In the genomic region with DNA sequence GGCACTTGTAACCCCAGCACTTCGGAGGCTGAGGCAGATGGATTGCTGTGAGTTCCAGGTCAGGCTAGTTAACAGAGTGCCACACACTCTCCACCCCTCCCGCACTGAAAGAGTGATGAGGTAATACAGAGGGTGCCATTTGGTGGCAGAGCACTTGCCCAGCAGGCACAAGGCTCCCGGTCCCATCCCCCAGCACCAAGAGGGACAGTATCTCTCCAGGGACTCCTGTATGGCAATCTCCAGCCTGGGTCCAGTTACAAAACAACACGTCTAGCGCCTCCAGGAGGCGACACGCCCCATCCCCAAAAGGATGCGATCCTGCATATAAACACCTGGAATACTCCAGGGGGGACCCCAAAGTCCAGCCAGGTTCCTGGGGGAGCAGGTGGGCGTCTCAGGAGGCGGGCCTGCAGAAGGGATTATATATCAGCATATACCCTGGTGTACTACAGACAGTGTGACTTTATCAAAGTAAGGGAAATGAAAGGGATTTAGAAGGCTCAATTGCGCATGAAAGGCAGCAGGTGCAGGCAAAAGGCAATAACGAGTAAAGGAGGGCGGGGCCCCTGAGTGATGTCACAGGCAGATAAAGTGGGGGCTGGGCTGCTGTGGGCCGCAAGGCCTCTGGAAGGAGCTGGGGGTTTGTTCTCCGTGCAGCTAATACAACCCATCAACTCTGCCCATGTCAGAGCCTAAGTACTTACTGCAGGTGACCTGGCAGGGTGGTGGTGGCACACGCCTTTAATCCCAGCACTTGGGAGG, we compare ENCODE assay signal across 9 mouse cellular contexts. TPM values are rescaled to one million over a fixed set of nuclear protein-coding genes. Genes with fewer than 3 reads are reported as not detected.
DNase-seq lines count a peak whose midpoint lies in the region; ATAC-seq and TF ChIP-seq lines count a peak whose summit lies in the region.
"Had no signal": no experiment of that assay in that cellular context is flagged by ENCODE, and none has a peak within 500 bp of the region (broad histone marks: within the 10 kb centered on the region; RNA-seq: fewer than 3 reads in every experiment).

No protein-coding gene starts in this region.

- no peak for TF ChIP-seq EP300 in heart, adult 2 months (IDR thresholded peaks at IDR 0.05; ENCODE audit: insufficient read depth, low read depth, low read length)
- no peak for TF ChIP-seq EP300 in ES-Bruce4 (IDR thresholded peaks at IDR 0.05; ENCODE audit: insufficient read depth, low read depth, low read length)
- no peak for TF ChIP-seq EP300 in liver, embryonic 14.5 days (IDR thresholded peaks at IDR 0.05; ENCODE audit: low read depth)

- WGBS in heart, adult 2 months = 62% methylated on average over 16 of the region's 16 CpGs
- WGBS in embryonic facial prominence, embryonic 10.5 days = 58% methylated on average over 16 of the region's 16 CpGs
- 51% methylated on average over 16 of the region's 16 CpGs for WGBS in liver, embryonic 14.5 days (ENCODE audit: insufficient replicate concordance)

- DNase-seq in heart, adult 2 months = peak in 1 of 2 experiments; percentile 35
- DNase-seq in heart, postnatal 36 days = no peak
- DNase-seq in embryonic facial prominence, embryonic 10.5 days (ENCODE audit: low spot score) = no peak
- DNase-seq in liver, embryonic 14.5 days (ENCODE audit: low read depth in 3 of 3, low spot score in 3 of 3) = no peak
- DNase-seq in ovary, postnatal 10 days (ENCODE audit: low spot score) = no peak
- DNase-seq in left cerebral cortex, adult 8-10 months (ENCODE audit: low spot score in 2 of 2) = no peak
- no peak for DNase-seq in left cerebral cortex, postnatal 4 days

- intact Hi-C loops in heart, adult 2 months (cut with DNase I) = no loop called here
- intact Hi-C loops in heart, postnatal 36 days (cut with DNase I) = no loop called here
- intact Hi-C loops in left cerebral cortex, postnatal 4 days (cut with DNase I) = no loop called here

- no peak overlapping the region for H3K4me3 ChIP-seq in heart, adult 2 months
- no peak overlapping the region for H3K4me3 ChIP-seq in ES-Bruce4 (ENCODE audit: low read depth, low read length)
- H3K4me3 ChIP-seq in embryonic facial prominence, embryonic 10.5 days = no peak overlapping the region
- no peak overlapping the region for H3K4me3 ChIP-seq in liver, embryonic 14.5 days (ENCODE audit: insufficient read depth in 1 of 2, low read depth in 2 of 2, low read length in 2 of 2)
- H3K4me3 ChIP-seq: heart, embryonic 13.5 days had no signal

- no peaks in the 10 kb centered on the region; the same call in none of the 2 replicates for H3K79me2 ChIP-seq in heart, adult 2 months (replicated peaks; ENCODE audit: control insufficient read depth, insufficient read depth, low read length)

- H3K27ac ChIP-seq in heart, adult 2 months = peak overlapping the region; percentile 98
- H3K27ac ChIP-seq in ES-Bruce4 (ENCODE audit: insufficient read depth, low read length) = peak overlapping the region; percentile 35; the same call in 1 of the 2 replicates
- peak overlapping the region; percentile 44; the same call in 1 of the 2 replicates for H3K27ac ChIP-seq in embryonic facial prominence, embryonic 10.5 days (replicated peaks)
- no peak overlapping the region for H3K27ac ChIP-seq in liver, embryonic 14.5 days

- ATAC-seq in liver, embryonic 14.5 days (ENCODE audit: insufficient read depth) = peak; percentile 30; the same call in 1 of the 2 replicates

- TF ChIP-seq CTCF in heart, adult 2 months (IDR thresholded peaks at IDR 0.05) = no peak
- peak; percentile 11 for TF ChIP-seq CTCF in ES-Bruce4 (IDR thresholded peaks at IDR 0.05; ENCODE audit: low read depth, low read length)
- no peak for TF ChIP-seq CTCF in liver, embryonic 14.5 days (IDR thresholded peaks at IDR 0.05; ENCODE audit: low read depth)

- H3K4me1 ChIP-seq in heart, adult 2 months (ENCODE audit: control insufficient read depth, insufficient read depth, low read length) = peaks cover 44% of the 10 kb centered on the region
- H3K4me1 ChIP-seq in ES-Bruce4 (ENCODE audit: control insufficient read depth, insufficient read depth, low read length) = peaks cover 15% of the 10 kb centered on the region
- peaks cover 76% of the 10 kb centered on the region for H3K4me1 ChIP-seq in embryonic facial prominence, embryonic 10.5 days
- peaks cover 26 to 58% of the 10 kb centered on the region in 2 experiments for H3K4me1 ChIP-seq in liver, embryonic 14.5 days (replicated peaks; ENCODE audit: control insufficient read depth in 2 of 2, insufficient read depth in 2 of 2, low read length in 1 of 2)

- H3K9me3 ChIP-seq in ES-Bruce4 (replicated peaks; ENCODE audit: control insufficient read depth, insufficient read depth, low read length, poor library complexity, severe bottlenecking) = no peaks in the 10 kb centered on the region
- H3K9me3 ChIP-seq in embryonic facial prominence, embryonic 10.5 days = no peaks in the 10 kb centered on the region
- no peaks in the 10 kb centered on the region for H3K9me3 ChIP-seq in liver, embryonic 14.5 days (ENCODE audit: control insufficient read depth, low read length)
- H3K9me3 ChIP-seq: heart, embryonic 13.5 days had no signal

- no peak overlapping the region for H3K4me2 ChIP-seq in liver, embryonic 14.5 days (ENCODE audit: low read depth)
- H3K4me2 ChIP-seq: heart, embryonic 13.5 days had no signal

- peaks cover 17% of the 10 kb centered on the region for H3K36me3 ChIP-seq in heart, adult 2 months (ENCODE audit: control insufficient read depth, insufficient read depth, low read length)
- peaks cover 20% of the 10 kb centered on the region for H3K36me3 ChIP-seq in ES-Bruce4 (ENCODE audit: control insufficient read depth, insufficient read depth, low read length, poor library complexity, severe bottlenecking)
- H3K36me3 ChIP-seq in embryonic facial prominence, embryonic 10.5 days (replicated peaks) = peaks cover 56% of the 10 kb centered on the region
- H3K36me3 ChIP-seq in liver, embryonic 14.5 days (replicated peaks; ENCODE audit: control insufficient read depth, insufficient read depth, low read depth) = peaks cover 18% of the 10 kb centered on the region

- no peak overlapping the region for H3K9ac ChIP-seq in heart, adult 2 months (ENCODE audit: low read depth, low read length)
- H3K9ac ChIP-seq in ES-Bruce4 (ENCODE audit: low read depth, poor library complexity, severe bottlenecking) = no peak overlapping the region
- H3K9ac ChIP-seq in liver, embryonic 14.5 days (replicated peaks) = no peak overlapping the region

- TF ChIP-seq POLR2A in heart, adult 2 months (IDR thresholded peaks at IDR 0.05; ENCODE audit: insufficient read depth, low read depth, low read length) = no peak
- TF ChIP-seq POLR2A in ES-Bruce4 (IDR thresholded peaks at IDR 0.05; ENCODE audit: insufficient read depth, low read length) = no peak

- H3K27me3 ChIP-seq in heart, adult 2 months (ENCODE audit: control insufficient read depth, insufficient read depth, low read length) = no peaks in the 10 kb centered on the region
- H3K27me3 ChIP-seq in ES-Bruce4 (ENCODE audit: control insufficient read depth, insufficient read depth, low read length, poor library complexity, severe bottlenecking) = no peaks in the 10 kb centered on the region
- no peaks in the 10 kb centered on the region for H3K27me3 ChIP-seq in embryonic facial prominence, embryonic 10.5 days (replicated peaks; ENCODE audit: low read depth, poor library complexity, severe bottlenecking)
- H3K27me3 ChIP-seq in liver, embryonic 14.5 days (ENCODE audit: control insufficient read depth, insufficient read depth, low read length) = no peaks in the 10 kb centered on the region
- H3K27me3 ChIP-seq: heart, embryonic 13.5 days had no signal

RNA-seq across cellular contexts. Expression of a gene that starts 44.4 kb away (rescaled TPM):
- 10 to 100 TPM; 44.4 to 47.2 TPM for total RNA-seq in heart, adult 2 months (2021)
- polyA plus RNA-seq in heart, adult 2 months (2012; rRNA removed) = 20.4 and 31.2 TPM in 2 replicates
- 10 to 100 TPM; 46.5 to 48.0 TPM for total RNA-seq in heart, postnatal 36 days (2021)
- 231 and 237 TPM in 2 replicates for polyA plus RNA-seq in ES-Bruce4 (2011; ENCODE audit: insufficient read depth, insufficient read length, low read depth, missing spikeins)
- polyA plus RNA-seq in embryonic facial prominence, embryonic 10.5 days (2016; fragmentation: Nextera tagmentation; extraction: Ambion mirVana) = 68.1 and 69.9 TPM in 2 replicates
- 13.5 and 17.7 TPM in 2 replicates for polyA plus RNA-seq in liver, embryonic 14.5 days (2012; rRNA removed)
- polyA plus RNA-seq in liver, embryonic 14.5 days (2014; fragmentation: Nextera tagmentation; extraction: Ambion mirVana) = 16.3 and 18.5 TPM in 2 replicates
- 100 to 1,000 TPM; 105 to 132 (median 130) TPM for total RNA-seq in left cerebral cortex, adult 8-10 months (2022)
- 100 to 1,000 TPM; 118 to 120 TPM for total RNA-seq in left cerebral cortex, postnatal 4 days (2021)
